Mouse (Mus musculus): ENCODE data around the gene Rs1.
"Not testable (repeated sequence)": the region's sequence is repeated elsewhere in the genome, so short reads cannot be mapped to it uniquely, and the experiment has no call there.

The Rs1 gene

GRCm38 (mm10) chrX:160767713-160768112 is at the start of gene Rs1:
Gene Rs1, plus strand, starts transcription at chrX:160768013.
- no peak for DNase-seq

- DNase-seq: no peak
Observed at GRCm38 (mm10) chrX:160735650-160736049, 32.2 kb upstream of the Rs1 start, which contains the start of gene Ppef1. Gene Ppef1, minus strand, starts transcription at chrX:160735765.

GRCm38 (mm10) chrX:160745399-160745798 is 22.4 kb upstream of the Rs1 start:
- no peak for DNase-seq

GRCm38 (mm10) chrX:160748653-160749052 is 19.2 kb upstream of the Rs1 start:
- DNase-seq: no peak

- no peak for DNase-seq
Observed at GRCm38 (mm10) chrX:160750808-160751207, 17.0 kb upstream of the Rs1 start.

- DNase-seq: peak; percentile 93
Observed at GRCm38 (mm10) chrX:160765389-160766232, 2.2 kb upstream of the Rs1 start.

- no peak for DNase-seq
Observed at GRCm38 (mm10) chrX:160766233-160766616, 1.6 kb upstream of the Rs1 start.

- not testable (repeated sequence) for DNase-seq
Observed at GRCm38 (mm10) chrX:160769622-160770021, 1.8 kb downstream of the Rs1 start.

GRCm38 (mm10) chrX:160773033-160773432 is 5.2 kb downstream of the Rs1 start:
- no peak for DNase-seq

GRCm38 (mm10) chrX:160782276-160782675 is 14.5 kb downstream of the Rs1 start:
- DNase-seq: no peak

- DNase-seq: no peak
Observed at GRCm38 (mm10) chrX:160794920-160795319, 27.1 kb downstream of the Rs1 start.

- no peak for DNase-seq
Observed at GRCm38 (mm10) chrX:160804409-160805150, 36.8 kb downstream of the Rs1 start.

GRCm38 (mm10) chrX:160808226-160808625 is 40.4 kb downstream of the Rs1 start:
- DNase-seq: no peak

Data from kidney, postnatal 4 days (tissue).